Mouse (Mus musculus): ENCODE data around the gene H2-DMb2.

Gene H2-DMb2

GRCm38 (mm10) chr17:34143033-34143432 lies at the start of gene H2-DMb2:
H2-DMb2 (plus strand) TSS chr17:34143307.
- DNase-seq: peak; percentile 38

- DNase-seq: no peak
These were observed 48.6 kb upstream of the H2-DMb2 start for GRCm38 (mm10) chr17:34094283-34095035.

- DNase-seq: no peak
These were observed 46.6 kb upstream of the H2-DMb2 start for GRCm38 (mm10) chr17:34096497-34097010.

- DNase-seq: no peak
These were observed 45.8 kb upstream of the H2-DMb2 start for GRCm38 (mm10) chr17:34097272-34097671.

GRCm38 (mm10) chr17:34098709-34099479 lies 44.2 kb upstream of the H2-DMb2 start:
- DNase-seq: peak; percentile 52

GRCm38 (mm10) chr17:34099531-34099930 lies 43.6 kb upstream of the H2-DMb2 start:
- peak; percentile 60 for DNase-seq

- no peak for DNase-seq
These were observed 41.9 kb upstream of the H2-DMb2 start for GRCm38 (mm10) chr17:34101185-34101584.

GRCm38 (mm10) chr17:34101604-34102032 lies 41.5 kb upstream of the H2-DMb2 start:
- peak; percentile 85 for DNase-seq

GRCm38 (mm10) chr17:34102831-34103230 lies 40.3 kb upstream of the H2-DMb2 start:
- DNase-seq: no peak

- no peak for DNase-seq
These were observed 38.3 kb upstream of the H2-DMb2 start for GRCm38 (mm10) chr17:34104804-34105203.

GRCm38 (mm10) chr17:34106555-34106954 lies 36.6 kb upstream of the H2-DMb2 start:
- DNase-seq: no peak

- DNase-seq: no peak
These were observed 35.8 kb upstream of the H2-DMb2 start for GRCm38 (mm10) chr17:34107109-34107867.

GRCm38 (mm10) chr17:34108460-34108859 lies 34.6 kb upstream of the H2-DMb2 start:
- no peak for DNase-seq

GRCm38 (mm10) chr17:34109038-34109805 lies 33.9 kb upstream of the H2-DMb2 start:
- no peak for DNase-seq

- DNase-seq: no peak
These were observed 33.3 kb upstream of the H2-DMb2 start for GRCm38 (mm10) chr17:34109806-34110195.

- DNase-seq: no peak
These were observed 32.8 kb upstream of the H2-DMb2 start for GRCm38 (mm10) chr17:34110309-34110708.

- no peak for DNase-seq
These were observed 29.0 kb upstream of the H2-DMb2 start for GRCm38 (mm10) chr17:34114114-34114513.

GRCm38 (mm10) chr17:34116736-34117370 lies 26.3 kb upstream of the H2-DMb2 start:
- no peak for DNase-seq

GRCm38 (mm10) chr17:34117421-34118112 lies 25.5 kb upstream of the H2-DMb2 start:
- DNase-seq: no peak

- DNase-seq: peak; percentile 43
These were observed 24.8 kb upstream of the H2-DMb2 start for GRCm38 (mm10) chr17:34118113-34118872.
